Mouse (Mus musculus) hindlimb bud, embryonic 11.5 days (tissue): ENCODE measurements around the gene Igsf23.
"Not testable (repeated sequence)": the region's sequence is repeated elsewhere in the genome, so short reads cannot be mapped to it uniquely, and the experiment has no call there.

Experiments
- DNase-seq: peaks from one replicate; pipeline ENCODE4 v3.0.0-alpha.2; 2012; ENCODE audit warnings: low read depth, low spot score; ENCODE audit errors: extremely low spot score

Gene Igsf23

GRCm38 (mm10) chr7:19935961-19936360 lies 14.6 kb downstream of the Igsf23 start:
- no peak for DNase-seq

- DNase-seq: no peak
These were observed 15.3 kb downstream of the Igsf23 start for GRCm38 (mm10) chr7:19935171-19935751.

- no peak for DNase-seq
These were observed 17.4 kb downstream of the Igsf23 start for GRCm38 (mm10) chr7:19932877-19933809.

- DNase-seq: no peak
These were observed 18.3 kb downstream of the Igsf23 start for GRCm38 (mm10) chr7:19932133-19932876.

- DNase-seq: not testable (repeated sequence)
These were observed 20.1 kb downstream of the Igsf23 start for GRCm38 (mm10) chr7:19930481-19930880.

GRCm38 (mm10) chr7:19928486-19928885 lies 22.1 kb downstream of the Igsf23 start:
- no peak for DNase-seq

GRCm38 (mm10) chr7:19926849-19927480 lies 23.6 kb downstream of the Igsf23 start:
- no peak for DNase-seq

- no peak for DNase-seq
These were observed 25.2 kb downstream of the Igsf23 start for GRCm38 (mm10) chr7:19925376-19925775.

- no peak for DNase-seq
These were observed 26.8 kb downstream of the Igsf23 start for GRCm38 (mm10) chr7:19923797-19924196.

- DNase-seq: no peak
These were observed 27.2 kb downstream of the Igsf23 start for GRCm38 (mm10) chr7:19923354-19923753.

GRCm38 (mm10) chr7:19920506-19921261 lies 29.9 kb downstream of the Igsf23 start, which contains the start of gene Pvr:
TSS of gene Pvr (minus strand) at chr7:19921160.
- DNase-seq: no peak

- DNase-seq: no peak
These were observed 30.4 kb downstream of the Igsf23 start for GRCm38 (mm10) chr7:19920166-19920505.

- DNase-seq: no peak
These were observed 36.0 kb downstream of the Igsf23 start for GRCm38 (mm10) chr7:19914558-19914957.

- no peak for DNase-seq
These were observed 38.6 kb downstream of the Igsf23 start for GRCm38 (mm10) chr7:19911695-19912524.

- no peak for DNase-seq
These were observed 39.3 kb downstream of the Igsf23 start for GRCm38 (mm10) chr7:19911292-19911658.

GRCm38 (mm10) chr7:19910421-19911291 lies 39.9 kb downstream of the Igsf23 start:
- no peak for DNase-seq

GRCm38 (mm10) chr7:19889881-19890280 lies 60.7 kb downstream of the Igsf23 start:
- no peak for DNase-seq

GRCm38 (mm10) chr7:19887849-19888248 lies 62.7 kb downstream of the Igsf23 start, which contains the start of gene Ceacam19:
TSS of gene Ceacam19 (minus strand) at chr7:19887965.
- no peak for DNase-seq
